ENCODE assay signal across 12 mouse cellular contexts in genomic region chr6:19015868-19016267, GRCm38 (mm10).
DNase-seq lines count a peak whose midpoint lies in the region; ATAC-seq lines count a peak whose summit lies in the region.
"Had no signal": no experiment of that assay in that cellular context is flagged by ENCODE, and none has a peak within 500 bp of the region (broad histone marks: within the 10 kb centered on the region; RNA-seq: fewer than 3 reads in every experiment).

No protein-coding gene starts in this region.

- 90% methylated on average over 1 of the region's 1 CpGs for WGBS in embryonic facial prominence, embryonic 14.5 days
- WGBS in embryonic facial prominence, embryonic 10.5 days = 88% methylated on average over 1 of the region's 1 CpGs
- 96% methylated on average over 1 of the region's 1 CpGs for WGBS in hindbrain, embryonic 15.5 days

- no peak overlapping the region for H3K4me2 ChIP-seq in embryonic facial prominence, embryonic 14.5 days (ENCODE audit: low read depth, low read length)
- H3K4me2 ChIP-seq in hindbrain, embryonic 15.5 days = no peak overlapping the region
- H3K4me2 ChIP-seq: midbrain, embryonic 12.5 days had no signal

- H3K4me1 ChIP-seq in embryonic facial prominence, embryonic 14.5 days (ENCODE audit: control insufficient read depth, insufficient read depth, low read length) = no peaks in the 10 kb centered on the region
- no peaks in the 10 kb centered on the region for H3K4me1 ChIP-seq in embryonic facial prominence, embryonic 10.5 days
- no peaks in the 10 kb centered on the region for H3K4me1 ChIP-seq in hindbrain, embryonic 15.5 days (replicated peaks)
- H3K4me1 ChIP-seq: midbrain, embryonic 12.5 days had no signal

- no peaks in the 10 kb centered on the region for H3K9me3 ChIP-seq in embryonic facial prominence, embryonic 14.5 days (ENCODE audit: control insufficient read depth, low read length)
- no peaks in the 10 kb centered on the region for H3K9me3 ChIP-seq in embryonic facial prominence, embryonic 10.5 days
- H3K9me3 ChIP-seq in hindbrain, embryonic 15.5 days = no peaks in the 10 kb centered on the region
- H3K9me3 ChIP-seq: midbrain, embryonic 12.5 days had no signal

- no peak overlapping the region for H3K4me3 ChIP-seq in embryonic facial prominence, embryonic 14.5 days (ENCODE audit: low read depth, low read length)
- no peak overlapping the region for H3K4me3 ChIP-seq in embryonic facial prominence, embryonic 10.5 days
- no peak overlapping the region for H3K4me3 ChIP-seq in hindbrain, embryonic 15.5 days
- H3K4me3 ChIP-seq: midbrain, embryonic 12.5 days had no signal

- H3K27me3 ChIP-seq in embryonic facial prominence, embryonic 14.5 days (replicated peaks; ENCODE audit: control insufficient read depth, insufficient read depth, low read length) = no peaks in the 10 kb centered on the region
- H3K27me3 ChIP-seq in embryonic facial prominence, embryonic 10.5 days (replicated peaks; ENCODE audit: low read depth, poor library complexity, severe bottlenecking) = no peaks in the 10 kb centered on the region
- no peaks in the 10 kb centered on the region for H3K27me3 ChIP-seq in hindbrain, embryonic 15.5 days
- H3K27me3 ChIP-seq: midbrain, embryonic 12.5 days had no signal

- DNase-seq in embryonic facial prominence, embryonic 14.5 days (ENCODE audit: low spot score) = peak; percentile 26
- DNase-seq in embryonic facial prominence, embryonic 10.5 days (ENCODE audit: low spot score) = no peak
- peak; percentile 3 for DNase-seq in right cerebral cortex, adult 18-20 months
- DNase-seq in right cerebral cortex, postnatal 25 days = no peak
- peak; percentile 44 for DNase-seq in telencephalon, adult 2 months (ENCODE audit: low read depth, low spot score)
- DNase-seq in adrenal gland, postnatal 10 days = no peak
- DNase-seq in heart, postnatal 36 days = no peak
- DNase-seq: B cell, adult 2 months; heart, postnatal 10 days; spleen, adult 18-20 months had no signal

- H3K27ac ChIP-seq in embryonic facial prominence, embryonic 14.5 days (replicated peaks; ENCODE audit: low read depth, low read length) = no peak overlapping the region
- H3K27ac ChIP-seq in embryonic facial prominence, embryonic 10.5 days (replicated peaks) = no peak overlapping the region
- H3K27ac ChIP-seq in hindbrain, embryonic 15.5 days (replicated peaks) = no peak overlapping the region
- H3K27ac ChIP-seq: midbrain, embryonic 12.5 days had no signal

- ATAC-seq in embryonic facial prominence, embryonic 14.5 days (ENCODE audit: low read depth) = no peak
- ATAC-seq in hindbrain, embryonic 15.5 days (ENCODE audit: low FRiP score, low read depth) = peak; percentile 51; the same call in 1 of the 2 replicates

- no peak overlapping the region for H3K9ac ChIP-seq in embryonic facial prominence, embryonic 14.5 days (ENCODE audit: low read depth, low read length)
- no peak overlapping the region for H3K9ac ChIP-seq in hindbrain, embryonic 15.5 days
- H3K9ac ChIP-seq: midbrain, embryonic 12.5 days had no signal

- H3K36me3 ChIP-seq in embryonic facial prominence, embryonic 14.5 days (ENCODE audit: control insufficient read depth, insufficient read depth, low read length) = no peaks in the 10 kb centered on the region
- H3K36me3 ChIP-seq in embryonic facial prominence, embryonic 10.5 days (replicated peaks) = no peaks in the 10 kb centered on the region
- H3K36me3 ChIP-seq in hindbrain, embryonic 15.5 days = no peaks in the 10 kb centered on the region
- H3K36me3 ChIP-seq: midbrain, embryonic 12.5 days had no signal

- intact Hi-C loops in heart, postnatal 36 days (cut with DNase I) = no loop called here

Comparison
In these comparisons a context has a peak if more than half of its experiments do, and no peak if none do; other contexts are left out.
1. DNase-seq: peak in embryonic facial prominence, embryonic 14.5 days (single experiment), right cerebral cortex, adult 18-20 months (single experiment) and telencephalon, adult 2 months (single experiment); none in embryonic facial prominence, embryonic 10.5 days (single experiment), right cerebral cortex, postnatal 25 days (single experiment), adrenal gland, postnatal 10 days (single experiment) and heart, postnatal 36 days (0 of 2).